Comparison of ENCODE assay signal across 12 mouse cellular contexts in genomic region chr11:88313512-88313911, GRCm38 (mm10). TPM values are rescaled to one million over a fixed set of nuclear protein-coding genes. Genes with fewer than 3 reads are reported as not detected.
DNase-seq lines count a peak whose midpoint lies in the region; ATAC-seq lines count a peak whose summit lies in the region.
"Had no signal": no experiment of that assay in that cellular context is flagged by ENCODE, and none has a peak within 500 bp of the region (broad histone marks: within the 10 kb centered on the region; RNA-seq: fewer than 3 reads in every experiment).

No protein-coding gene starts in this region.

- H3K4me3 ChIP-seq in heart, embryonic 10.5 days: peak overlapping the region; percentile 10; the same call in 1 of the 2 replicates
- no peak overlapping the region for H3K4me3 ChIP-seq in midbrain, embryonic 13.5 days (replicated peaks)
- no peak overlapping the region for H3K4me3 ChIP-seq in midbrain, embryonic 14.5 days (replicated peaks; ENCODE audit: low read depth, low read length)
- no peak overlapping the region for H3K4me3 ChIP-seq in neural tube, embryonic 13.5 days

- H3K27ac ChIP-seq in heart, embryonic 10.5 days: peak overlapping the region; percentile 82
- 0 out of 2 replicates have a peak overlapping the region, but pooled peaks have one; percentile 10 for H3K27ac ChIP-seq in midbrain, embryonic 13.5 days
- no peak overlapping the region for H3K27ac ChIP-seq in midbrain, embryonic 14.5 days (replicated peaks; ENCODE audit: low read depth, low read length)
- peak overlapping the region; percentile 59 for H3K27ac ChIP-seq in neural tube, embryonic 13.5 days (replicated peaks)

- no peak for ATAC-seq in midbrain, embryonic 13.5 days
- ATAC-seq in midbrain, embryonic 14.5 days (ENCODE audit: low FRiP score, low TSS enrichment): no peak
- no peak for ATAC-seq in neural tube, embryonic 13.5 days (ENCODE audit: low read depth)

- H3K36me3 ChIP-seq in heart, embryonic 10.5 days: no peaks in the 10 kb centered on the region
- H3K36me3 ChIP-seq in midbrain, embryonic 13.5 days: no peaks in the 10 kb centered on the region
- no peaks in the 10 kb centered on the region for H3K36me3 ChIP-seq in midbrain, embryonic 14.5 days (ENCODE audit: control insufficient read depth, insufficient read depth, low read length)
- no peaks in the 10 kb centered on the region for H3K36me3 ChIP-seq in neural tube, embryonic 13.5 days

- H3K27me3 ChIP-seq in heart, embryonic 10.5 days (ENCODE audit: insufficient read depth, poor library complexity, severe bottlenecking): no peaks in the 10 kb centered on the region
- no peaks in the 10 kb centered on the region for H3K27me3 ChIP-seq in midbrain, embryonic 13.5 days
- H3K27me3 ChIP-seq in midbrain, embryonic 14.5 days (ENCODE audit: control insufficient read depth, insufficient read depth, low read length): no peaks in the 10 kb centered on the region
- no peaks in the 10 kb centered on the region for H3K27me3 ChIP-seq in neural tube, embryonic 13.5 days

- no peak overlapping the region for H3K4me2 ChIP-seq in midbrain, embryonic 13.5 days (replicated peaks)
- H3K4me2 ChIP-seq in midbrain, embryonic 14.5 days (ENCODE audit: low read length): no peak overlapping the region
- no peak overlapping the region for H3K4me2 ChIP-seq in neural tube, embryonic 13.5 days

- intact Hi-C loops in heart, postnatal 25 days (cut with DNase I): no loop called here

- DNase-seq in heart, embryonic 10.5 days (ENCODE audit: low spot score): peak; percentile 82
- no peak for DNase-seq in heart, postnatal 25 days (ENCODE audit: low spot score)
- DNase-seq in midbrain, embryonic 14.5 days: no peak
- peak; percentile 45 to 64 for DNase-seq in kidney, postnatal 4 days
- no peak for DNase-seq in urinary bladder, postnatal 10 days (ENCODE audit: low spot score)
- DNase-seq in frontal cortex, postnatal 14 days (ENCODE audit: low spot score in 2 of 2): no peak
- DNase-seq: cerebellum, adult 8-10 months had no signal

- peaks cover 96% of the 10 kb centered on the region for H3K4me1 ChIP-seq in heart, embryonic 10.5 days
- peaks cover 73% of the 10 kb centered on the region for H3K4me1 ChIP-seq in midbrain, embryonic 13.5 days (replicated peaks)
- peaks cover 44% of the 10 kb centered on the region for H3K4me1 ChIP-seq in midbrain, embryonic 14.5 days (ENCODE audit: control insufficient read depth, insufficient read depth, low read length)
- H3K4me1 ChIP-seq in neural tube, embryonic 13.5 days (replicated peaks): peaks cover 85% of the 10 kb centered on the region

- H3K9me3 ChIP-seq in heart, embryonic 10.5 days: no peaks in the 10 kb centered on the region
- H3K9me3 ChIP-seq in midbrain, embryonic 13.5 days: no peaks in the 10 kb centered on the region
- H3K9me3 ChIP-seq in midbrain, embryonic 14.5 days (ENCODE audit: control insufficient read depth, low read length): no peaks in the 10 kb centered on the region
- H3K9me3 ChIP-seq in neural tube, embryonic 13.5 days: no peaks in the 10 kb centered on the region

- WGBS in heart, embryonic 10.5 days: 4% methylated on average over 8 of the region's 8 CpGs
- 41% methylated on average over 8 of the region's 8 CpGs for WGBS in midbrain, embryonic 13.5 days
- WGBS in midbrain, embryonic 14.5 days: 23% methylated on average over 8 of the region's 8 CpGs
- 1% methylated on average over 8 of the region's 8 CpGs for WGBS in neural tube, embryonic 13.5 days

- no peak overlapping the region for H3K9ac ChIP-seq in midbrain, embryonic 13.5 days (replicated peaks)
- H3K9ac ChIP-seq in midbrain, embryonic 14.5 days (replicated peaks; ENCODE audit: low read length): no peak overlapping the region
- no peak overlapping the region for H3K9ac ChIP-seq in neural tube, embryonic 13.5 days

RNA-seq across cellular contexts. Expression of gene Ccdc182, which starts 19.7 kb away (rescaled TPM):
- polyA plus RNA-seq in heart, embryonic 10.5 days (2016; fragmentation: Nextera tagmentation; extraction: Ambion mirVana): 0.18 TPM in 1 of 2 replicates, not detected in the other
- not detected for total RNA-seq in heart, postnatal 25 days (2021)
- 0.82 and 1.6 TPM in 2 replicates for polyA plus RNA-seq in midbrain, embryonic 13.5 days (2015; fragmentation: Nextera tagmentation; extraction: Ambion mirVana)
- 0.30 and 0.59 TPM in 2 replicates for polyA plus RNA-seq in midbrain, embryonic 14.5 days (2014; fragmentation: Nextera tagmentation; extraction: Ambion mirVana)
- polyA plus RNA-seq in neural tube, embryonic 13.5 days (2015; fragmentation: Nextera tagmentation; extraction: Ambion mirVana): 3.1 and 4.1 TPM in 2 replicates
- total RNA-seq: left cerebral cortex, postnatal 14 days had no signal
- polyA plus RNA-seq: intestine, embryonic 14.5 days; small intestine, adult 2 months had no signal

Comparison
In these comparisons a context has a peak if more than half of its experiments do, and no peak if none do; other contexts are left out.
1. DNase-seq: peak in heart, embryonic 10.5 days (single experiment) and kidney, postnatal 4 days (2 of 2); none in heart, postnatal 25 days (single experiment), midbrain, embryonic 14.5 days (single experiment), urinary bladder, postnatal 10 days (single experiment) and frontal cortex, postnatal 14 days (0 of 2).